Comparison of ENCODE assay signal across 25 mouse cellular contexts in the genomic region with DNA sequence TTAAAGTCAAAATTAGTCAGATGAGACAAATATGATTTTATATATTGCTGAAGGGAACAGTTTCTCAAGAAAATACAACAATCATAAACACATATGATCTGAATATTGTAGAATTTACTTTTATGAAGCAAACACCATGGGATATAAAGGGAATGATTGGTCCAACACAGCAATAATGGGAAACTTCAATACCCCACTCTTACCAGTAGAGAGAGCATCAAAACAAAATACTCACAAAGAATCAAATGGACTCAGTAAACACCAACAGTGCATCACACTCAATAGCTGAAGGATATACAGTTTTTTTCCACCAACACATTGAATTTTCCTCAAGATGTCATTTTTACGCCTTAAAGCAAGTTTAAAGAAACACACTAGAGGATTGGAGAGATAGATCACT.
"Had no signal": no experiment of that assay in that cellular context is flagged by ENCODE, and none has a peak within 500 bp of the region (broad histone marks: within the 10 kb centered on the region; RNA-seq: fewer than 3 reads in every experiment).

No protein-coding gene starts in this region.

- H3K27me3 ChIP-seq: heart, embryonic 13.5 days; heart, embryonic 15.5 days; hindbrain, embryonic 13.5 days; hindbrain, embryonic 15.5 days; limb, embryonic 13.5 days; limb, embryonic 15.5 days; liver, embryonic 12.5 days had no signal

- ATAC-seq: hindbrain, postnatal 0 days; intestine, embryonic 16.5 days; liver, embryonic 12.5 days had no signal

- H3K9me3 ChIP-seq: heart, embryonic 13.5 days; heart, embryonic 15.5 days; hindbrain, embryonic 13.5 days; hindbrain, embryonic 15.5 days; limb, embryonic 13.5 days; limb, embryonic 15.5 days; liver, embryonic 12.5 days had no signal

- DNase-seq: gastrocnemius, postnatal 14 days; gastrocnemius, postnatal 36 days; heart, adult 11 months; heart, adult 2 months; heart, postnatal 14 days; heart, postnatal 36 days; kidney, adult 11 months; kidney, adult 2 months; kidney, adult 9 months; kidney, postnatal 14 days; kidney, postnatal 36 days; layer of hippocampus, adult 9-11 months; layer of hippocampus, postnatal 36 days; left cerebral cortex, postnatal 4 days had no signal

- H3K36me3 ChIP-seq: heart, embryonic 13.5 days; heart, embryonic 15.5 days; hindbrain, embryonic 13.5 days; hindbrain, embryonic 15.5 days; limb, embryonic 13.5 days; limb, embryonic 15.5 days; liver, embryonic 12.5 days had no signal

- H3K9ac ChIP-seq: heart, embryonic 13.5 days; heart, embryonic 15.5 days; hindbrain, embryonic 13.5 days; hindbrain, embryonic 15.5 days; limb, embryonic 13.5 days; limb, embryonic 15.5 days; liver, embryonic 12.5 days; liver, embryonic 14.5 days had no signal

- H3K4me1 ChIP-seq: heart, embryonic 13.5 days; heart, embryonic 15.5 days; hindbrain, embryonic 13.5 days; hindbrain, embryonic 15.5 days; limb, embryonic 13.5 days; limb, embryonic 15.5 days; liver, embryonic 12.5 days had no signal

- H3K4me3 ChIP-seq: heart, adult 2 months; heart, embryonic 13.5 days; heart, embryonic 15.5 days; hindbrain, embryonic 13.5 days; hindbrain, embryonic 15.5 days; limb, embryonic 13.5 days; limb, embryonic 15.5 days; liver, embryonic 12.5 days had no signal

- H3K4me2 ChIP-seq: heart, embryonic 11.5 days; heart, embryonic 13.5 days; heart, embryonic 15.5 days; hindbrain, embryonic 13.5 days; hindbrain, embryonic 15.5 days; limb, embryonic 13.5 days; limb, embryonic 15.5 days; liver, embryonic 12.5 days had no signal

- H3K27ac ChIP-seq: heart, adult 2 months; heart, embryonic 13.5 days; heart, embryonic 15.5 days; hindbrain, embryonic 13.5 days; hindbrain, embryonic 15.5 days; hindbrain, postnatal 0 days; limb, embryonic 13.5 days; limb, embryonic 15.5 days; liver, embryonic 12.5 days; liver, embryonic 14.5 days had no signal
